Mouse (Mus musculus): ENCODE data around the gene Triobp. TPM values are rescaled to one million over a fixed set of nuclear protein-coding genes. Genes with fewer than 3 reads are reported as not detected.
A peak's percentile ranks its signal among the peaks of the same experiment; 100 is the strongest.

Triobp gene
- 42.5 and 46.5 TPM in 2 replicates for polyA plus RNA-seq (2014; fragmentation: Nextera tagmentation; extraction: Ambion mirVana)

DNA sequence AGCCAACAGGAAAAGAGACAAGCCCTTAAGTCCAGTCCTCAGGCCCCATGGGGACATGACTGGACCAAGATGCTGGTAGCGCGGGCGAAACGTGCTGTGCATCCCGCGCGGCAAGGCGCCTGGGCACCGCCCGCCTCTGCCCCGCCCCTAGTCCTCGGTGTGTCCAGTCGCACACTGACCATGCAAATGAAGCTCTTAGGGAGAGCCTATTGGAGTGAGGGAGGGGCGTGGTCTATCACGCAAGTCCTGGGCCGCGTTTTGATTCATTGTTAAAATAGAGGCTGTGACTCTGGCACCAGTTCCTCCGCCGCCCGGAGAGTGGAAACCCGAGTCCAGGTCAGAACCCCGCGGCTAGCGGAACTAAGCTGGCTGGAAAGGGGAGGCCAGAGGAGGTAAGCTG lies at the start of gene Triobp:
TSS of gene Triobp (plus strand) at position 68 of the 400 bp plus-strand sequence.
- Histone ChIP-seq H3K9me3 (ENCODE audit: control insufficient read depth, low read length) (no peaks in the 10 kb centered on the region), H3K27me3 (ENCODE audit: control insufficient read depth, insufficient read depth, low read length) (no peaks in the 10 kb centered on the region), H3K4me1 (ENCODE audit: control insufficient read depth, insufficient read depth, low read length) (peaks cover 14% of the 10 kb centered on the region), H3K4me2 (ENCODE audit: low read length) (peak within 1 kb of the TSS; percentile 65), H3K27ac (replicated peaks; ENCODE audit: low read depth, low read length) (peak within 1 kb of the TSS; percentile 72), H3K36me3 (ENCODE audit: control insufficient read depth, insufficient read depth, low read length) (peaks cover 14% of the 10 kb centered on the region), H3K9ac (replicated peaks; ENCODE audit: low read length) (peak within 1 kb of the TSS; percentile 71), H3K4me3 (replicated peaks; ENCODE audit: low read depth, low read length) (peak within 1 kb of the TSS; percentile 57)
- DNase-seq = peak; percentile 96
- 1% methylated on average over 24 of the region's 24 CpGs for WGBS
- ATAC-seq (ENCODE audit: low FRiP score, low TSS enrichment) = peak; percentile 96

DNA sequence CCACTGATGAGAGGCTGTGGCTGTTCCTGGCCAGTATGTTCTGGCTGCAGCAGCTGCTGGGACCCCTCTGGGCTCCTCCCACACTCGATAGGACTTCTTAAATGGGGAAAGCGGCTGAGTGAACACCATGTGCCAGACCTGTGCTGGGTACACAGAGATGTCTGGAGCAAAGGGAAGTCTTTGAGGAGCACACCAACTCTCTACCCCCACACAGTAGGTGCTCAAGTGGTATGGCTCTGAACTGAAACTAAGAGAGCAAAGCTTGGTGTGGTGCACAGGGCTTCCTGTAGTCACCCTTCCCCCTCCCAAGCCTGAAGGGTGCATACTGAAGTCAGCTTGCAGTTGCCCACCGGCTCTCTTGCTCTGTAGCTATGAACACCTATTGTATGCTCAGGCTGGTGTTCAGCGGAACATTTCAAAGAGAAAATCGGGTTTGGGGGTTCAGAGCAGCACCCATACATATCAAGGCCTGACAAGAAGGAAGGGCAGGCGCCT lies 49.0 kb upstream of the Triobp start:
- no peak for ATAC-seq (ENCODE audit: low FRiP score, low TSS enrichment)
- H3K27me3 ChIP-seq (ENCODE audit: control insufficient read depth, insufficient read depth, low read length) = peaks cover 11% of the 10 kb centered on the region; the same call in 1 of the 2 replicates

DNA sequence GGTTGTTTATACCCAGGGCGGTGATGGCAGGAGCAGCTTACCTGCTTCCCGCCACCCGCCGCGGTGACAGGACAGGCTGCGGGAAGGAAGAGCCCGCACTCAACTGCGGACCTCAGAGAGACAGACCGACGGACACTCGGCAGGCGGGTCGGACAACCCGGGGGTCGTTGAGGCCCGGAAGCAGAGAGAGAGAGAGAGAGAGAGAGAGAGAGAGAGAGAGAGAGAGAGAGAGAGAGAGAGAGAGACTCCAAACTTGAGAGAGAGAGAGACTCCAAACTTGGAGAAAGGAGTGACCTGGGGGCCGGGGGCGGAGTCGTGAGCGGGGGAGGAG lies 48.1 kb upstream of the Triobp start, which contains the start of gene Gm49510:
TSS of gene Gm49510 (plus strand) at position 259 of the 331 bp plus-strand sequence.
- ATAC-seq (ENCODE audit: low FRiP score, low TSS enrichment) = no peak

More for the DNA sequence above, 49.0 kb upstream of the Triobp start:
- Histone ChIP-seq H3K27ac (replicated peaks; ENCODE audit: low read depth, low read length) (no peak overlapping the region), H3K9ac (replicated peaks; ENCODE audit: low read length) (no peak overlapping the region), H3K4me1 (ENCODE audit: control insufficient read depth, insufficient read depth, low read length) (peaks cover 8% of the 10 kb centered on the region; the same call in 1 of the 2 replicates), H3K9me3 (ENCODE audit: control insufficient read depth, low read length) (no peaks in the 10 kb centered on the region), H3K4me2 (ENCODE audit: low read length) (no peak overlapping the region), H3K36me3 (ENCODE audit: control insufficient read depth, insufficient read depth, low read length) (peaks cover 10% of the 10 kb centered on the region), H3K4me3 (replicated peaks; ENCODE audit: low read depth, low read length) (no peak overlapping the region)
- 58% methylated on average over 6 of the region's 6 CpGs for WGBS
- DNase-seq = no peak

DNA sequence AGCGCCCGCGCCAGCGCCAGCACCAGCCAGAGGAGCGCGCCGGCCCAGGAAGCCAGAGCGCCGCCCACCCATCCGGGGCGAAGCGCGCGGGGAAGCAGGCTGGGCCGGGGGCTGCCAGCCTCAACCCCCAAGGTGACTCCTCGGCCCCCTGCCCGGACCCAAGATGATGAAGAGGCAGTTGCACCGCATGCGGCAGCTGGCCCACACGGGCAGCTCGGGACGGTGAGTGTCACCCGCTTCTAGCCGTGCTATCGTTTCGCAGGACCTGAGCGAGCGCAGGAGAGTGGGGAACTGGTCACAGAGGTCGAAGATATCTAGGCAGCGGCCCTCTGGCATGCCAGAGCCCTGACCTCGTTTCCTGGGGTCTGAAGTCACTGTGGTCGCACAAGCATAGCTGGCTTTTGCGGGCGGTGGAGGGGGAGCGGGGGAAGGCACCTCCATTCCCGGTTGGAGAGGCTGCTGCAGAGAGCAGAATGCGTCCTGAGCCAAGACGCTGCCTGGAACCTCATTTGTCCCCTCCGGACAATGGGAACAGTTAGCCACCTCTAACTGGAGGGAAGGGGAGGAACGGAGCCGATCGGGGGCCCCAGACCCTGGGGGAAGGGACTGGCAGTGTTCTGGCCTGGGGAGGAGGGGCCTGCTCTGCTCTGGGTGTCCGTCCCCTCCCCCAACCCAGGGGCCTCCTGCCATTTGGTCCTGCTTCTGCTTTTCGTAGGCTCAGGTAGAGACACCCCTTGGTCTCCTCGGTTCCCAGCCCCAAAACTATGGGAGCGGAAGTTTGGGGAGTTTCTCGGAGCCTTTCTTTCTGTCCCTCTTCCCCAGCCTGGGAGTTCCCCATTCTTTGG lies 47.6 kb upstream of the Triobp start, which contains the start of gene Sh3bp1:
TSS of gene Sh3bp1 (plus strand) at position 29 of the 845 bp plus-strand sequence.
- peak within 1 kb of the TSS; percentile 56 for H3K9ac ChIP-seq (replicated peaks; ENCODE audit: low read length)
- H3K36me3 ChIP-seq (ENCODE audit: control insufficient read depth, insufficient read depth, low read length) = no peaks in the 10 kb centered on the region
- 2% methylated on average over 46 of the region's 47 CpGs for WGBS
- no peaks in the 10 kb centered on the region for H3K9me3 ChIP-seq (ENCODE audit: control insufficient read depth, low read length)
- no peak within 1 kb of the TSS for H3K27ac ChIP-seq (replicated peaks; ENCODE audit: low read depth, low read length)
- ATAC-seq (ENCODE audit: low FRiP score, low TSS enrichment) (no peak), DNase-seq (peak; percentile 66)
- peaks cover 11% of the 10 kb centered on the region; the same call in 1 of the 2 replicates for H3K27me3 ChIP-seq (ENCODE audit: control insufficient read depth, insufficient read depth, low read length)
- H3K4me3 ChIP-seq (replicated peaks; ENCODE audit: low read depth, low read length) = peak within 1 kb of the TSS; percentile 45
- H3K4me1 ChIP-seq (ENCODE audit: control insufficient read depth, insufficient read depth, low read length) = peaks cover 8% of the 10 kb centered on the region; the same call in 1 of the 2 replicates
- peak within 1 kb of the TSS; percentile 85 for H3K4me2 ChIP-seq (ENCODE audit: low read length)

More for the DNA sequence above, 48.1 kb upstream of the Triobp start, which contains the start of gene Gm49510:
- Histone ChIP-seq H3K4me2 (ENCODE audit: low read length) (peak within 1 kb of the TSS; percentile 85), H3K27me3 (ENCODE audit: control insufficient read depth, insufficient read depth, low read length) (peaks cover 11% of the 10 kb centered on the region; the same call in 1 of the 2 replicates), H3K4me1 (ENCODE audit: control insufficient read depth, insufficient read depth, low read length) (peaks cover 8% of the 10 kb centered on the region; the same call in 1 of the 2 replicates), H3K36me3 (ENCODE audit: control insufficient read depth, insufficient read depth, low read length) (0 out of 2 replicates have a peak, but pooled peaks cover 2% of the 10 kb centered on the region), H3K4me3 (replicated peaks; ENCODE audit: low read depth, low read length) (peak within 1 kb of the TSS; percentile 45), H3K9me3 (ENCODE audit: control insufficient read depth, low read length) (no peaks in the 10 kb centered on the region), H3K9ac (replicated peaks; ENCODE audit: low read length) (peak within 1 kb of the TSS; percentile 56), H3K27ac (replicated peaks; ENCODE audit: low read depth, low read length) (no peak within 1 kb of the TSS)
- under 1% methylated on average over 19 of the region's 20 CpGs for WGBS
- DNase-seq = no peak

DNA sequence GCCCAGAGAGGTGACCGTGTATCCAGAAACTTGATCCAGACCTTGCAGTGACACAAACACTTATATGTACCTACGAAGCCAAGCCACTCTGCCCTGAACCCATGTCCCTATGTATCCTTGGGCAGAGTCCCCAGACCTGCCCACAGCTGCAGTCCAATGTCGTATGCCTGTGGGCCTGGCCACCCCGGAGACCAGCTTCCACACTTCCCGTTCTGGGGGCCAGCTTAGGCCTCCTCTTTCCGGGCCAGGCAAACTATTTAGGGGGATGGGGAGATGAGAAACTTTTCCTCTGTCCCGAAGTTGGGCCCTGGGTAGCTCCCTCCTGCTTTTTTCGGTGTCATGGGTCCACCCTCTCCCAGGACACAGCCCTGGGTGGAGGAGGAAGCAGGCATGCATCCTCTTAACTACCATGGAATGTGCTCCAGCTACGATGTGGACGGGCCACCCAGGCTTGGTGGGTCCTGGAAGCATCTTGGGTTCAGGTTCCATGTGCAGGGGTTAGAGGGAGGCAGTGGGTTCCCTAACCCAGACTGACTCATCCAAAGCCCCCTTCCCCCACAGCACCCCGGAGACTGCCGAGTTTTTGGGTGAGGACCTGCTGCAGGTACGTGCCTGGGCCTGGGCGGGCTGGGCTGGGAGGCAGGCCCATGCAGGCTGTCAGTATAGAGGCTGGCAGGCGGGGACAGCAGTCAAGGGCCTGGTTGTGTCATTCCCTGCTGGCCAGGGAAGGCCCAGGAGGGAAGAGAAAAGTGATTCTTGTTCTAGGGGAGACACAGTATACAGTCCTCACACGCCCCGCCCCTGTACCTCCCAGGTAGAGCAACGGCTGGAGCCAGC lies 46.7 kb upstream of the Triobp start:
- DNase-seq = no peak
- Histone ChIP-seq H3K9ac (replicated peaks; ENCODE audit: low read length) (no peak overlapping the region), H3K4me3 (replicated peaks; ENCODE audit: low read depth, low read length) (peak overlapping the region; percentile 45; the same call in 1 of the 2 replicates), H3K4me1 (ENCODE audit: control insufficient read depth, insufficient read depth, low read length) (peaks cover 8% of the 10 kb centered on the region; the same call in 1 of the 2 replicates), H3K9me3 (ENCODE audit: control insufficient read depth, low read length) (no peaks in the 10 kb centered on the region), H3K27me3 (ENCODE audit: control insufficient read depth, insufficient read depth, low read length) (peaks cover 11% of the 10 kb centered on the region; the same call in 1 of the 2 replicates), H3K27ac (replicated peaks; ENCODE audit: low read depth, low read length) (no peak overlapping the region), H3K36me3 (ENCODE audit: control insufficient read depth, insufficient read depth, low read length) (no peaks in the 10 kb centered on the region), H3K4me2 (ENCODE audit: low read length) (peak overlapping the region; percentile 85; the same call in 1 of the 2 replicates)
- 21% methylated on average over 18 of the region's 18 CpGs for WGBS
- no peak for ATAC-seq (ENCODE audit: low FRiP score, low TSS enrichment)

DNA sequence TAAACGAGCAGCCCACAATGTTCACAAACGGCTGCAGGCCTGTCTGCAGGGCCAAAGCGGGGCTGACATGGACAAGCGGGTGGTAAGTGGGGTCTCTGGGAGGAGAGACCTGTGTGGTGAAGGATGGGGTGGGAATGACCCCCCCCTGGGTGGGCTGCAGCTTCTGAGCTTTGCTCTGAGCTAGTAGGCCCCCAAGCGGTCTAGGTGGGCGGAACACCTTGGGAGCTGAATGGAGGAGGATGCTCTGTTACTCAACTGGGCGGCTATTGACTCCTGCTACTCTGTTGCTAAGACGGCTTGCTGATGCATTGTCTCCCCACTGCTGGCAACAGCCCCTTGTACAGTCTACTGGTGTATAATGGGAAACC lies 46.1 kb upstream of the Triobp start:
- Histone ChIP-seq H3K4me3 (replicated peaks; ENCODE audit: low read depth, low read length) (no peak overlapping the region), H3K27ac (replicated peaks; ENCODE audit: low read depth, low read length) (no peak overlapping the region), H3K27me3 (ENCODE audit: control insufficient read depth, insufficient read depth, low read length) (peaks cover 11% of the 10 kb centered on the region; the same call in 1 of the 2 replicates), H3K36me3 (ENCODE audit: control insufficient read depth, insufficient read depth, low read length) (no peaks in the 10 kb centered on the region), H3K9ac (replicated peaks; ENCODE audit: low read length) (no peak overlapping the region), H3K9me3 (ENCODE audit: control insufficient read depth, low read length) (no peaks in the 10 kb centered on the region), H3K4me2 (ENCODE audit: low read length) (no peak overlapping the region), H3K4me1 (ENCODE audit: control insufficient read depth, insufficient read depth, low read length) (peaks cover 8% of the 10 kb centered on the region; the same call in 1 of the 2 replicates)
- WGBS = 38% methylated on average over 8 of the region's 8 CpGs
- DNase-seq = no peak
- no peak for ATAC-seq (ENCODE audit: low FRiP score, low TSS enrichment)

DNA sequence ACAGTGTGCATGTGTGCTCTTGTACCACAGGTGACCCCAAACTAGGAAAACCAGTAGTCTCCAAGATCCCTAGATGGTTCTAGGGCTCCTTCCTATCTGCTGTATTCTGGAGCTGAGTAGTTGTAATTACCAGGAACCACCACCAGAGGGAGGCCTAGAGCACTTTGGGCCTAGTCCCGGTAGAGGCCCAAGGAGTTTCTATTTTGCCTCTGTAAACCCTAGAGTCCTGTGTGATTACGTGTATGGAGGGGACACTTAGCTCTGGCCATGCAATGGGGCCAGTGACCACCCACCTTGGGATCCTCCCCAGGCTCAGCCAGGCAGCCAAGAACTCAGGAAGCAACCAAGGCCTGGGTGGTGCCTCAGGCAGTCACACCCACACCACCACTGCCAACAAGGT lies 44.3 kb upstream of the Triobp start:
- H3K4me3 ChIP-seq (replicated peaks; ENCODE audit: low read depth, low read length) = no peak overlapping the region
- peaks cover 11% of the 10 kb centered on the region; the same call in 1 of the 2 replicates for H3K27me3 ChIP-seq (ENCODE audit: control insufficient read depth, insufficient read depth, low read length)
- H3K4me1 ChIP-seq (ENCODE audit: control insufficient read depth, insufficient read depth, low read length) = peaks cover 8% of the 10 kb centered on the region; the same call in 1 of the 2 replicates
- H3K27ac ChIP-seq (replicated peaks; ENCODE audit: low read depth, low read length) = no peak overlapping the region
- H3K4me2 ChIP-seq (ENCODE audit: low read length) = no peak overlapping the region
- WGBS = 11% methylated on average over 2 of the region's 2 CpGs
- H3K36me3 ChIP-seq (ENCODE audit: control insufficient read depth, insufficient read depth, low read length) = no peaks in the 10 kb centered on the region
- H3K9ac ChIP-seq (replicated peaks; ENCODE audit: low read length) = no peak overlapping the region
- ATAC-seq (ENCODE audit: low FRiP score, low TSS enrichment) (peak; percentile 37; the same call in 1 of the 2 replicates), DNase-seq (peak; percentile 89)
- H3K9me3 ChIP-seq (ENCODE audit: control insufficient read depth, low read length) = no peaks in the 10 kb centered on the region

DNA sequence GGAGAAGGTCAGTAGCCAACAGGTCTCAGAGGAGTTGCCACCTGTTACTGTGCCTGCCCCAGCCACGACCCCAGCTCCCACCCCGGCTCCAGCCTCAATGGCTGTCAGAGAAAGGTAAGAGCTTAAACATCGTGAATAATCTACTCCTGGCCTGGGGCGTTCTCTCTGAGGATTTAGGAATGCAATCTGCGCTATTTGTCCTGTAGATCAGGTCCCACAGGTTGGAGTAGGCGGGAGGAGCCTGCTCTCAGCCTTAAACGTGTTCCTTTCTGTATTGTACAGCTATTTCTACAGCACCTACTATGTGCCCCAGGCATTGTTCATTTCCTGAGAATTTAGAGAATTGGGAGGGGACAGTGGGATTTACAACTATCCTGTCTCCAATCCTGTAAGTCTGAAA lies 39.1 kb upstream of the Triobp start:
- Histone ChIP-seq H3K4me2 (ENCODE audit: low read length) (no peak overlapping the region), H3K9ac (replicated peaks; ENCODE audit: low read length) (no peak overlapping the region), H3K4me3 (replicated peaks; ENCODE audit: low read depth, low read length) (no peak overlapping the region), H3K4me1 (ENCODE audit: control insufficient read depth, insufficient read depth, low read length) (peaks cover 5% of the 10 kb centered on the region; the same call in 1 of the 2 replicates), H3K27me3 (ENCODE audit: control insufficient read depth, insufficient read depth, low read length) (no peaks in the 10 kb centered on the region), H3K9me3 (ENCODE audit: control insufficient read depth, low read length) (no peaks in the 10 kb centered on the region), H3K27ac (replicated peaks; ENCODE audit: low read depth, low read length) (no peak overlapping the region), H3K36me3 (ENCODE audit: control insufficient read depth, insufficient read depth, low read length) (no peaks in the 10 kb centered on the region)
- ATAC-seq (ENCODE audit: low FRiP score, low TSS enrichment) (no peak), DNase-seq (no peak)
- WGBS = 87% methylated on average over 7 of the region's 7 CpGs

Measured in midbrain, embryonic 14.5 days (tissue).